Mouse (Mus musculus): ENCODE data around the gene Sgsh. TPM values are rescaled to one million over a fixed set of nuclear protein-coding genes. Genes with fewer than 3 reads are reported as not detected.

Sgsh gene
- polyA plus RNA-seq, 1 experiment from 2014 or later = 12.6 TPM

- H3K4me3 ChIP-seq (ENCODE audit: low read depth, low read length) = no peak overlapping the region
- no peaks in the 10 kb centered on the region for H3K27me3 ChIP-seq (replicated peaks; ENCODE audit: insufficient read depth, low read length)
- WGBS = 50% methylated on average over 9 of the region's 9 CpGs
- no peak overlapping the region for H3K9ac ChIP-seq (replicated peaks; ENCODE audit: low read depth)
- TF ChIP-seq CTCF (IDR thresholded peaks at IDR 0.05) (no peak), EP300 (IDR thresholded peaks at IDR 0.05) (no peak)
- H3K4me1 ChIP-seq (ENCODE audit: insufficient read depth, low read depth, low read length) = no peaks in the 10 kb centered on the region
- no peak for ATAC-seq
- no peak overlapping the region for H3K4me2 ChIP-seq (replicated peaks; ENCODE audit: low read depth, low read length)
- no peak for DNase-seq (ENCODE audit: low spot score)
- H3K9me3 ChIP-seq (ENCODE audit: low read length) = no peaks in the 10 kb centered on the region
- H3K27ac ChIP-seq (ENCODE audit: low read length) = no peak overlapping the region
- 0 out of 2 replicates have a peak, but pooled peaks cover 5% of the 10 kb centered on the region for H3K36me3 ChIP-seq (ENCODE audit: insufficient read depth, low read length)
Measured at GRCm38 (mm10) chr11:119381631-119382337, 26.4 kb upstream of the Sgsh start.

DNA sequence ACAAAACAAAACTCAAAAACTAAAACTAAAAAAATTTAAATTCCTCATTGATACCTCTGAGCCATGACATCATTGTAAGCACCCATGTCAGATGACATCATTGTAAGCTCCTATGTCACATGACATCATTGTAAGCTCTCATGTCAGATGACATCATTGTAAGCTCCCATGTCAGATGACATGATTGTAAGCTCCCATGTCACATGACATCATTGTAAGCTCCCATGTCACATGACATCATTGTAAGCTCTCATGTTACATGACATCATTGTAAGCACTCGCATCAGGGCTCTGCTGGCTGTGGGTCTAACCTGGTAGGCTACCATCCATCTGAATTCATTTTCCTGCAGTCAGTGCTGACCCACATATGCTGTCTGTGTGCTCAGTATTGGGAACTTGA is 23.2 kb upstream of the Sgsh start:
- Histone ChIP-seq H3K4me2 (replicated peaks; ENCODE audit: low read depth, low read length) (no peak overlapping the region), H3K4me1 (ENCODE audit: insufficient read depth, low read depth, low read length) (no peaks in the 10 kb centered on the region), H3K9ac (replicated peaks; ENCODE audit: low read depth) (no peak overlapping the region), H3K27me3 (replicated peaks; ENCODE audit: insufficient read depth, low read length) (no peaks in the 10 kb centered on the region), H3K27ac (ENCODE audit: low read length) (no peak overlapping the region), H3K36me3 (ENCODE audit: insufficient read depth, low read length) (peaks cover 5% of the 10 kb centered on the region; the same call in 1 of the 2 replicates), H3K9me3 (ENCODE audit: low read length) (no peaks in the 10 kb centered on the region), H3K4me3 (ENCODE audit: low read depth, low read length) (no peak overlapping the region)
- TF ChIP-seq EP300 (IDR thresholded peaks at IDR 0.05) (no peak), CTCF (IDR thresholded peaks at IDR 0.05) (no peak)
- no peak for DNase-seq (ENCODE audit: low spot score)
- ATAC-seq = no peak
- 88% methylated on average over 1 of the region's 1 CpGs for WGBS

DNA sequence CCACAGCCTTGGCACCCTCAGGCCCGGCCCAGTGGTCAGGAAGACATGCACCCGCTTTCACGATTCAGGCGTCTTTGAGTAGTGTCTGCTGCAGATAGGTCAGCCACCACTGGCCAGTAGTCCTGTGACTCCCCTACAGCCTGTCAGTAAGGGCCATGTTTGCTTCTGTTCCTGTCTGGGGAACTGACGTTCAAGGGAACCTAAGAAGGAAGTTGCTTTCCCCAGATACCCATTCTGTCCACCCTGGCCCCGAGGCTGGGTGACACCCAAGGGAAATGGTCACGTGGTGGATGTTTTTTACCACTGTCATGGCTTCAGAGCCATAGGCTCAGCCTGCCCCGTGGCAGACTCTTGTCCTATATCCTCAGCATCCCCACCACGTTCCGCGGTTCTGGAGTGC is 22.0 kb upstream of the Sgsh start:
- WGBS = 81% methylated on average over 11 of the region's 11 CpGs
- TF ChIP-seq CTCF (IDR thresholded peaks at IDR 0.05) (no peak), EP300 (IDR thresholded peaks at IDR 0.05) (no peak)
- no peaks in the 10 kb centered on the region for H3K9me3 ChIP-seq (ENCODE audit: low read length)
- H3K36me3 ChIP-seq (ENCODE audit: insufficient read depth, low read length) = peaks cover 5% of the 10 kb centered on the region; the same call in 1 of the 2 replicates
- no peak overlapping the region for H3K4me3 ChIP-seq (ENCODE audit: low read depth, low read length)
- DNase-seq (ENCODE audit: low spot score) (no peak), ATAC-seq (0 out of 2 replicates have a peak, but pooled peaks have one; percentile 12)
- H3K27me3 ChIP-seq (replicated peaks; ENCODE audit: insufficient read depth, low read length) = no peaks in the 10 kb centered on the region
- no peaks in the 10 kb centered on the region for H3K4me1 ChIP-seq (ENCODE audit: insufficient read depth, low read depth, low read length)
- no peak overlapping the region for H3K4me2 ChIP-seq (replicated peaks; ENCODE audit: low read depth, low read length)
- no peak overlapping the region for H3K9ac ChIP-seq (replicated peaks; ENCODE audit: low read depth)
- H3K27ac ChIP-seq (ENCODE audit: low read length) = no peak overlapping the region

DNA sequence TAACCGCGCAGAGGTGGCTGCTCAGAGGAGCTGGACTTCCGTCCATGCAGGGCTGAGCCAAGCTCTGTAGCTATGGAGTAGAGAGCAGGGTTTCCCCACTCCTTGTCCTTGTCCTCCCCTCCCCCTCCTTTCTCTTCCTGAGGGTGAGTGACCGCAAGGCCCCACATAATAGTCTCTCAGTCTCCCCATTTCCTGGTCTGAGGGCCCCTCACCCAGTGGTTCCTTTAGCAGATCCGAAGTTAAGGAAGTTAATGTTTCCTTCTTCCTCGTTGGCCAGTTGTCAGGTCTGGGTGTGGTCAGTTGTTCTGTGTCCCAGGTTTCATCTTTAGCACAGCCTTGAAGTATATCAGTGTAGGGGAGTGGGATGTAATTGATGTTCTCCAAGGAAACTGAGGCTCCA is 20.1 kb upstream of the Sgsh start:
- Histone ChIP-seq H3K27me3 (replicated peaks; ENCODE audit: insufficient read depth, low read length) (no peaks in the 10 kb centered on the region), H3K9ac (replicated peaks; ENCODE audit: low read depth) (no peak overlapping the region), H3K9me3 (ENCODE audit: low read length) (no peaks in the 10 kb centered on the region), H3K4me2 (replicated peaks; ENCODE audit: low read depth, low read length) (no peak overlapping the region), H3K27ac (ENCODE audit: low read length) (peak overlapping the region; percentile 20; the same call in 1 of the 2 replicates), H3K4me3 (ENCODE audit: low read depth, low read length) (no peak overlapping the region), H3K36me3 (ENCODE audit: insufficient read depth, low read length) (peaks cover 5% of the 10 kb centered on the region; the same call in 1 of the 2 replicates), H3K4me1 (ENCODE audit: insufficient read depth, low read depth, low read length) (no peaks in the 10 kb centered on the region)
- ATAC-seq (peak; percentile 70), DNase-seq (ENCODE audit: low spot score) (peak; percentile 53)
- TF ChIP-seq CTCF (IDR thresholded peaks at IDR 0.05) (no peak), EP300 (IDR thresholded peaks at IDR 0.05) (0 out of 2 replicates have a peak, but pooled peaks have one; percentile 13)
- 44% methylated on average over 6 of the region's 6 CpGs for WGBS

- no peak overlapping the region for H3K4me3 ChIP-seq (ENCODE audit: low read depth, low read length)
- 0 out of 2 replicates have a peak, but pooled peaks cover under 1% of the 10 kb centered on the region for H3K36me3 ChIP-seq (ENCODE audit: insufficient read depth, low read length)
- H3K9me3 ChIP-seq (ENCODE audit: low read length) = no peaks in the 10 kb centered on the region
- H3K9ac ChIP-seq (replicated peaks; ENCODE audit: low read depth) = no peak overlapping the region
- no peak overlapping the region for H3K4me2 ChIP-seq (replicated peaks; ENCODE audit: low read depth, low read length)
- peak; percentile 90 for TF ChIP-seq CTCF (IDR thresholded peaks at IDR 0.05)
- TF ChIP-seq EP300 (IDR thresholded peaks at IDR 0.05) = no peak
- H3K27ac ChIP-seq (ENCODE audit: low read length) = no peak overlapping the region
- no peaks in the 10 kb centered on the region for H3K4me1 ChIP-seq (ENCODE audit: insufficient read depth, low read depth, low read length)
- peak; percentile 86 for ATAC-seq
- H3K27me3 ChIP-seq (replicated peaks; ENCODE audit: insufficient read depth, low read length) = no peaks in the 10 kb centered on the region
- peak; percentile 82 for DNase-seq (ENCODE audit: low spot score)
- 31% methylated on average over 11 of the region's 11 CpGs for WGBS
Measured at GRCm38 (mm10) chr11:119363534-119364145, 8.3 kb upstream of the Sgsh start.

- DNase-seq (ENCODE audit: low spot score) = no peak
- TF ChIP-seq CTCF (IDR thresholded peaks at IDR 0.05) = no peak
- no peak for TF ChIP-seq EP300 (IDR thresholded peaks at IDR 0.05)
- Histone ChIP-seq H3K4me1 (ENCODE audit: insufficient read depth, low read depth, low read length) (no peaks in the 10 kb centered on the region), H3K36me3 (ENCODE audit: insufficient read depth, low read length) (no peaks in the 10 kb centered on the region), H3K4me3 (ENCODE audit: low read depth, low read length) (no peak overlapping the region), H3K27ac (ENCODE audit: low read length) (no peak overlapping the region), H3K9me3 (ENCODE audit: low read length) (no peaks in the 10 kb centered on the region), H3K27me3 (replicated peaks; ENCODE audit: insufficient read depth, low read length) (no peaks in the 10 kb centered on the region), H3K9ac (replicated peaks; ENCODE audit: low read depth) (no peak overlapping the region), H3K4me2 (replicated peaks; ENCODE audit: low read depth, low read length) (no peak overlapping the region)
- WGBS = 34% methylated on average over 10 of the region's 11 CpGs
- no peak for ATAC-seq
Measured at GRCm38 (mm10) chr11:119362769-119363533, 7.6 kb upstream of the Sgsh start.

Data from lung, postnatal 0 days (tissue).